Mouse (Mus musculus) MEL (cell line): Measurements from ENCODE around the gene Ier2. TPM values are rescaled to one million over a fixed set of nuclear protein-coding genes. Genes with fewer than 3 reads are reported as not detected.

ENCODE experiments used
- DNase-seq: peaks from one replicate; pipeline ENCODE4 v3.0.0; 2011; ENCODE audit warnings: low read depth, low spot score
- H3K27ac ChIP-seq: 2 replicates; pipeline ENCODE4 v1.5.1; 2012; ENCODE audit warnings: low read depth, mild to moderate bottlenecking, control low read depth, low read length, moderate library complexity; ENCODE audit not compliant: control insufficient read depth
- H3K27me3 ChIP-seq, 2 experiments: fragments of 150-350 bp in 1 of 2; sonication (generic) in 1 of 2; 2 replicates each; pipeline ENCODE4 v1.6.1; 2012; ENCODE audit warnings: low read length in 2 of 2, mild to moderate bottlenecking in 2 of 2, improper control_type of control experiment in 1 of 2, moderate library complexity in 1 of 2; ENCODE audit not compliant: insufficient read depth in 2 of 2, control insufficient read depth in 1 of 2
- H3K36me3 ChIP-seq, 2 experiments: 2 replicates each; pipeline ENCODE4 v1.6.1; 2012 to 2014; ENCODE audit warnings: low read length in 2 of 2, improper control_type of control experiment in 1 of 2, inconsistent platforms in 1 of 2, mild to moderate bottlenecking in 1 of 2; ENCODE audit not compliant: insufficient read depth in 2 of 2, control insufficient read depth in 1 of 2
- H3K4me1 ChIP-seq, 2 experiments: fragments of 150-350 bp in 1 of 2; sonication (generic) in 1 of 2; 2 replicates each; pipeline ENCODE4 v1.6.1; 2012; ENCODE audit warnings: low read length in 2 of 2, improper control_type of control experiment in 1 of 2, mild to moderate bottlenecking in 1 of 2; ENCODE audit not compliant: insufficient read depth in 2 of 2, control insufficient read depth in 1 of 2
- H3K4me3 ChIP-seq, 2 experiments: fragments of 150-350 bp in 1 of 2; sonication (generic) in 1 of 2; 2 replicates each; pipeline ENCODE4 v1.5.1; 2012; ENCODE audit warnings: low read depth in 2 of 2, low read length in 2 of 2, mild to moderate bottlenecking in 2 of 2, moderate library complexity in 2 of 2, control low read depth in 1 of 2, improper control_type of control experiment in 1 of 2; ENCODE audit not compliant: control insufficient read depth in 1 of 2, insufficient read depth in 1 of 2
- H3K79me2 ChIP-seq: 2 replicates; pipeline ENCODE4 v1.6.1; 2012; ENCODE audit warnings: mild to moderate bottlenecking, low read length, moderate library complexity; ENCODE audit not compliant: control insufficient read depth, poor library complexity, insufficient read depth
- H3K9ac ChIP-seq: 2 replicates; pipeline ENCODE4 v1.6.1; 2012; ENCODE audit warnings: low read depth, mild to moderate bottlenecking, control low read depth, low read length, moderate library complexity; ENCODE audit not compliant: control insufficient read depth, poor library complexity, severe bottlenecking
- H3K9me3 ChIP-seq: fragments of 150-350 bp; sonication (generic); replicated peaks from 2 replicates; pipeline ENCODE4 v1.6.1; 2012; ENCODE audit warnings: mild to moderate bottlenecking, low read length, improper control_type of control experiment, moderate library complexity; ENCODE audit not compliant: insufficient read depth
- BHLHE40 ChIP-seq: IDR thresholded peaks from 2 replicates; pipeline ENCODE4 v1.6.1; 2012; ENCODE audit warnings: low read depth, mild to moderate bottlenecking, inconsistent platforms, low read length, improper control_type of control experiment, borderline replicate concordance
- CTCF ChIP-seq, 3 experiments: IDR thresholded peaks in 2 of 3; conservative IDR thresholded peaks in 1 of 3; 2 replicates each; pipeline ENCODE4 v1.5.1; 2011 to 2012; ENCODE audit warnings: low read length in 3 of 3, low read depth in 2 of 3, mild to moderate bottlenecking in 2 of 3, improper control_type of control experiment in 1 of 3, inconsistent platforms in 1 of 3, mixed read lengths in 1 of 3, moderate library complexity in 1 of 3; ENCODE audit not compliant: control insufficient read depth in 1 of 3, insufficient read depth in 1 of 3, poor library complexity in 1 of 3, severe bottlenecking in 1 of 3
- E2F4 ChIP-seq: IDR thresholded peaks from 2 replicates; pipeline ENCODE4 v1.6.1; 2011; ENCODE audit warnings: low read depth, low read length, improper control_type of control experiment, borderline replicate concordance
- ELF1 ChIP-seq: IDR thresholded peaks from 2 replicates; pipeline ENCODE4 v1.6.1; 2014; ENCODE audit warnings: low read depth, mild to moderate bottlenecking, inconsistent platforms, low read length, improper control_type of control experiment, moderate library complexity
- ETS1 ChIP-seq: IDR thresholded peaks from 2 replicates; pipeline ENCODE4 v1.6.1; 2012; ENCODE audit warnings: low read depth, mild to moderate bottlenecking, inconsistent platforms, low read length, improper control_type of control experiment, moderate library complexity
- GATA1 ChIP-seq: IDR thresholded peaks from 2 replicates; pipeline ENCODE4 v1.6.1; 2011; ENCODE audit warnings: low read depth, low read length, improper control_type of control experiment
- HCFC1 ChIP-seq: IDR thresholded peaks from 2 replicates; pipeline ENCODE4 v1.6.1; 2012; ENCODE audit warnings: low read depth, mild to moderate bottlenecking, inconsistent platforms, low read length, improper control_type of control experiment, moderate library complexity
- JUND ChIP-seq: IDR thresholded peaks from 2 replicates; pipeline ENCODE4 v1.6.1; 2011; ENCODE audit warnings: low read depth, mild to moderate bottlenecking, improper control_type of control experiment, low read length
- MEF2A ChIP-seq: IDR thresholded peaks from 2 replicates; pipeline ENCODE4 v1.6.1; 2014; ENCODE audit warnings: low read depth, mild to moderate bottlenecking, inconsistent platforms, low read length, improper control_type of control experiment; ENCODE audit not compliant: poor library complexity, insufficient replicate concordance, severe bottlenecking; ENCODE audit errors: extremely low read depth
- MXI1 ChIP-seq: IDR thresholded peaks from 2 replicates; pipeline ENCODE4 v1.6.1; 2011; ENCODE audit warnings: mild to moderate bottlenecking, low read depth, low read length, improper control_type of control experiment
- MYB ChIP-seq: IDR thresholded peaks from 2 replicates; pipeline ENCODE4 v1.6.1; 2011; ENCODE audit warnings: mild to moderate bottlenecking, low read depth, low read length, improper control_type of control experiment
- NELFE ChIP-seq: IDR thresholded peaks from 2 replicates; pipeline ENCODE4 v1.6.1; 2011; ENCODE audit warnings: low read depth, low read length, improper control_type of control experiment
- RAD21 ChIP-seq: IDR thresholded peaks from 2 replicates; pipeline ENCODE4 v1.6.1; 2011; ENCODE audit warnings: mild to moderate bottlenecking, low read depth, low read length, improper control_type of control experiment
- TBP ChIP-seq: IDR thresholded peaks from 2 replicates; pipeline ENCODE4 v1.8.0; 2011; ENCODE audit warnings: low read depth, low read length, improper control_type of control experiment
- TCF12 ChIP-seq: IDR thresholded peaks from 2 replicates; pipeline ENCODE4 v1.6.1; 2014; ENCODE audit warnings: low read depth, mild to moderate bottlenecking, inconsistent platforms, low read length, improper control_type of control experiment, moderate library complexity
- UBTF ChIP-seq: IDR thresholded peaks from 2 replicates; pipeline ENCODE4 v1.6.1; 2012; ENCODE audit warnings: low read depth, mild to moderate bottlenecking, inconsistent platforms, low read length, improper control_type of control experiment, moderate library complexity, borderline replicate concordance; ENCODE audit not compliant: insufficient read depth
- ZKSCAN1 ChIP-seq: IDR thresholded peaks from 2 replicates; pipeline ENCODE4 v1.6.1; 2012; ENCODE audit warnings: low read depth, mild to moderate bottlenecking, inconsistent platforms, low read length, improper control_type of control experiment, moderate library complexity
- ZMIZ1 ChIP-seq: IDR thresholded peaks from 2 replicates; pipeline ENCODE4 v1.6.1; 2012; ENCODE audit warnings: low read depth, mild to moderate bottlenecking, inconsistent platforms, low read length, improper control_type of control experiment, moderate library complexity
- ZNF384 ChIP-seq: IDR thresholded peaks from 2 replicates; pipeline ENCODE4 v1.6.1; 2012; ENCODE audit warnings: low read depth, mild to moderate bottlenecking, inconsistent platforms, low read length, improper control_type of control experiment
- polyA plus RNA-seq, 2 experiments: library from polyadenylated mRNA; stranded (reverse) in 1 of 2; unstranded in 1 of 2; fragments of >175 nt in 1 of 2; fragments of >200 nt in 1 of 2; gene quantifications; 2 replicates each; pipeline versions ENCODE4 v1.2.1 to v1.2.4; 2012; ENCODE audit warnings: low replicate concordance in 2 of 2, low read depth in 1 of 2; ENCODE audit not compliant: insufficient read length in 2 of 2, insufficient read depth in 1 of 2, missing spikeins in 1 of 2
- total RNA-seq: library from RNA; depleted of rRNA; stranded (reverse); fragments of 300-350 nt; gene quantifications from 2 replicates; pipeline ENCODE4 v1.2.3, GENCODE M21; 2012

Ier2 gene
- total and polyA plus RNA-seq, 3 experiments: 22.5 to 258 (median 37.7) TPM

DNA sequence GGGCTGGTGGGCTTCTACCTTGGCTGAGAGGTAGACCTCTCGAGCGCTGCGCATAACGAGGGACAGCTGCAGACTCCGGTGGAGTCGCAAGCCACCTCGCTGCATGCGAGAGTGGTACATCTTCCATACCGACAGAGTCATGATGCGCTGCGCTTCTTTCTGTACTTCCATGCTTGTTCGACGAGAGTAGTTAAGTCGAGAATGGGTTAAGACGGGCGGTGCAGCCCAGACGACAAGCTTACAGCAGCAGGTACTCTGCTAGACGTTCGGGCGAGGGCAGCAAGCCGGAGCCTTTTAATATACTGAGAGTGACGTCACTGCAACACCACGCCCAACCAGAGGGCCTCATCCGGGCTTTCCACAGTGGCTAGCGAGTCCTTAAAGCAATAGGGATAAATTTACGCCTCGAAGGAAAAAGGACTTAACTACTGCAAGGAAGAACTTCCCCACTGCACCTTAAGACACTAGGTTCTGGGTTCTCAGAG is at the start of gene Ier2 (continued):
- TF ChIP-seq ELF1 (peak; percentile 68), MYB (no peak), HCFC1 (peak; percentile 81)

DNA sequence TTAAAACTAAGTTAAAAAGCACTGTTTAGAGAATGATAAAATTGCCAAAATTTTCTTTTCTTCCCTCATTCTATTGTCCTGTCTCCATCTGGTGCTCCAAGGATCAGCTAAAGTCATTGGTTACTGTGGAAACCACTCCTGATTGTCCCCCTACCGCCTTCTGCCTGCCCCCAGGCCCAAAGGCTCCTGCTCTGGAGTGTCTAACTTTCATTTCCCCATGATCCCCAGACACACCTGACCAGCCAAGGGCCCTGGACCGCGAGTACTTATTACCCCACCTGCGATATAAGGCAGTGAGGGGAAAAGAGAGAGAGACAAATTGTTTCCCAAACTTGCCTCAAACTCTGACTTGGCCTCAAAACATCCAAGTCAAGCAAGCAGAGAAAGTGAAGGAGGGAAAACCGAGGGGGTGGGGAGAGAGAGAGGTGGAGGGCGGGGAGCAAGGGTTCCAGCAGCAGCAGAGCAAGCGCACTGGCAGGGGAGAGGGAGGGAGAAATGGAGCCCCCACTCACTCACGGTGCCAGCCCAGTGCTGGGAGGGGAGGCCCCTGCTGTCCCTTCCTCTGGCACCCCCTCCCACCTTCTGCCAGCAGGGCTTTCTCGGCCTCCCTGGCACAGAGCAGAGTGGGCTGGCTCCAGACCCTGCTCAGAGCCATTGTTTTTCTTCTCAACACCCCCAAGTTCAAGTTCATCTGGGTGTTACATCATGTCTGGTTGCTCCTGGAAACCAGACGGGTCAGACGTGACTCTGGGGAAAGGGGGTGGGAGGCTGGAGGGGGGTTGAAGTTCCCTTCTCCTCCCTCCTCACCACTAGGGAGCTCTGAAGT is 49.5 kb upstream of the Ier2 start:
- H3K36me3 ChIP-seq: peaks cover 0 to 4% of the 10 kb centered on the region in 2 experiments; a peak in 2 of 4 replicates
- no peak for DNase-seq
- no peak for TF ChIP-seq MXI1
- TF ChIP-seq TBP: no peak
- TF ChIP-seq CTCF (IDR thresholded peaks at IDR 0.05 in 2 of 3, conservative IDR thresholded peaks at IDR 0.05 in 1 of 3; ENCODE audit: control insufficient read depth in 1 of 3, insufficient read depth in 1 of 3, low read depth in 2 of 3, low read length in 3 of 3, poor library complexity in 1 of 3, severe bottlenecking in 1 of 3): no peak
- TF ChIP-seq ZNF384: no peak
- TF ChIP-seq RAD21: no peak
- TF ChIP-seq ZKSCAN1: no peak
- TF ChIP-seq NELFE: no peak
- no peak for TF ChIP-seq MEF2A
- TF ChIP-seq MYB: no peak
- TF ChIP-seq UBTF: no peak
- TF ChIP-seq JUND: no peak
- TF ChIP-seq, all 39 proteins: peak for 0
- Histone ChIP-seq H3K4me1 (peaks cover 0 to 2% of the 10 kb centered on the region in 2 experiments; a peak in 1 of 4 replicates), H3K4me3 (no peak overlapping the region), H3K79me2 (no peaks in the 10 kb centered on the region), H3K27me3 (no peaks in the 10 kb centered on the region), H3K9ac (no peak overlapping the region), H3K27ac (no peak overlapping the region), H3K9me3 (no peaks in the 10 kb centered on the region)

DNA sequence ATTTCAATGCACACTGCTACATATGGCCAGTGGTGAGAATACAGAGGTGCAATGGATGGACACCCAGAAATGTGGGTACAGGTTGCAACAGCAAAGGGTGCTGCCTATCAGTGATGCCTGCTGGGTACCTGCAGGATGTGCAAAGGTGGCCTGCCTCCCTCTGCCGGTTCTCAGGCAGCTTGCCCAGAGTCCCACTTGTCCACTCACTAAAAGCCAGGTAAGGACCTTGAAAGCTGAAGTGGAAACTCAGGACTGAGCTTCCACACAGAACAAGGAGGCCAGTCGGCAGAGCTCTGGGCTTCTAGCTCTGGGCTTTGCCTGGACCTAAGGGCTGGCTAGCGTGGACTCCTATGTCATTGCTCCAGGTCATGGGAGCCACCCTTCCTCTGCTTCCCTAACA is 48.7 kb upstream of the Ier2 start:
- Histone ChIP-seq H3K27me3 (no peaks in the 10 kb centered on the region), H3K9ac (no peak overlapping the region), H3K9me3 (no peaks in the 10 kb centered on the region), H3K79me2 (no peaks in the 10 kb centered on the region), H3K36me3 (peaks cover 0 to 4% of the 10 kb centered on the region in 2 experiments; a peak in 2 of 4 replicates), H3K4me1 (peaks cover 0 to 2% of the 10 kb centered on the region in 2 experiments; a peak in 1 of 4 replicates), H3K27ac (no peak overlapping the region), H3K4me3 (no peak overlapping the region)
- no peak for DNase-seq
- no peak for TF ChIP-seq ETS1
- no peak for TF ChIP-seq E2F4
- TF ChIP-seq NELFE: no peak
- TF ChIP-seq TCF12: no peak
- TF ChIP-seq GATA1: no peak
- no peak for TF ChIP-seq BHLHE40
- TF ChIP-seq ZMIZ1: no peak
